Mouse (Mus musculus): ENCODE data around the gene Arl6ip4.
A peak's percentile ranks its signal among the peaks of the same experiment; 100 is the strongest.

Arl6ip4 gene

GRCm38 (mm10) chr5:124095077-124095581 is 20.8 kb upstream of the Arl6ip4 start:
- DNase-seq (ENCODE audit: low spot score) = no peak

DNA sequence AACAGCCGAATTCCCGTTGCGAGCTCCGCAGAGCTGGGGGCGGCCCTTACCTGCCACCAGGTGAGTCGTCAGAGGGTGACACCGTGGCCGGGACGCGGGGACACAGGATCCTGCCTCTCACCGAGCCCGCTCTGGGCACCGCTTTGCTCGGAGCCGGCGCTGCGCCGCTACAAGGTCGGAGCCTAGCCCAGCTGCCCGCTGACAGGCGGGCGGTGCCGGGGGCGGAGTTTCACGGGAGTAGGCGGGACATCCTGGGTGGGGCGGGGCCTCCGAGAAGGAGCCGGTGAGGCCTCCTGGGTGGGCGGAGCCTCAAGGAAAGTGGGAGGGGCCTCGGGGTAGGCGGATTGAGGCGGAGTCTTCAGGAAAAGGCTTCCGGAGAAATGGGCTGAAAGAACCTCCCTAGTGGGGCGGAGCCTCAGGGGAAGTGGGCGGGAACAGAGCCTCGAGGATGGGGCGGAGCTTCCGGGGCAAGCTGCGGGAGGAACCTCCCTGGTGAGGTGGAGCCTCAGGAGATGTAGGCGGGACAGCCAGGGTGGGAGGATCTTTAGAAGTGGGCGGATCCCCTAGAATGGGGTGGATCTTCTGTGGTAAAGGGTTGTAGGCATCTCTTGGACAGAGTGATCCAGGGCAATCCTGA is 20.2 kb upstream of the Arl6ip4 start, which contains the start of gene Abcb9:
Gene Abcb9, minus strand, starts transcription at position 203 of the 637 bp plus-strand sequence.
- DNase-seq (ENCODE audit: low spot score) = peak; percentile 84

- DNase-seq (ENCODE audit: low spot score) = no peak
Measured at GRCm38 (mm10) chr5:124098923-124099322, 17.0 kb upstream of the Arl6ip4 start.

GRCm38 (mm10) chr5:124100128-124101044 is 15.5 kb upstream of the Arl6ip4 start:
- DNase-seq (ENCODE audit: low spot score) = no peak

GRCm38 (mm10) chr5:124102326-124102725 is 13.6 kb upstream of the Arl6ip4 start:
- no peak for DNase-seq (ENCODE audit: low spot score)

- DNase-seq (ENCODE audit: low spot score) = no peak
Measured at GRCm38 (mm10) chr5:124103020-124103419, 12.9 kb upstream of the Arl6ip4 start.

DNA sequence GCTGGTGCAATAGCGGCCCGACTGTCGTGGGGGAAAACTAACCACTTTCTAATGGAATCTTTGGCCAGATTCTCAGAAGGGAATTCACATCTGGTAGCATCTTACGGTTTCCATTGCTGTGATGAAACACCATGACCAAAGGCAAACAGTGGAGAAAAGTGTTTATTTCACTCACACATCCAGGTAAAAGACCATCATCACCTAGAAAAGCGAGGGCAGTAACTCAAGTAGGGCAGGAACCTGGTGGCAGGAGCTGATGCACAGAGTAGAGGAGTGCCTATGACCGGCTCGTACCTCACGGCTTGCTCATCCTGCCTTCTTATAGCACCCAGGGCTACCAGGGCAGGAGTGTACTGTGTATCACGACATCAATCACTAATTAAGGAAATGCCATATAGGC is 12.3 kb upstream of the Arl6ip4 start:
- no peak for DNase-seq (ENCODE audit: low spot score)

DNA sequence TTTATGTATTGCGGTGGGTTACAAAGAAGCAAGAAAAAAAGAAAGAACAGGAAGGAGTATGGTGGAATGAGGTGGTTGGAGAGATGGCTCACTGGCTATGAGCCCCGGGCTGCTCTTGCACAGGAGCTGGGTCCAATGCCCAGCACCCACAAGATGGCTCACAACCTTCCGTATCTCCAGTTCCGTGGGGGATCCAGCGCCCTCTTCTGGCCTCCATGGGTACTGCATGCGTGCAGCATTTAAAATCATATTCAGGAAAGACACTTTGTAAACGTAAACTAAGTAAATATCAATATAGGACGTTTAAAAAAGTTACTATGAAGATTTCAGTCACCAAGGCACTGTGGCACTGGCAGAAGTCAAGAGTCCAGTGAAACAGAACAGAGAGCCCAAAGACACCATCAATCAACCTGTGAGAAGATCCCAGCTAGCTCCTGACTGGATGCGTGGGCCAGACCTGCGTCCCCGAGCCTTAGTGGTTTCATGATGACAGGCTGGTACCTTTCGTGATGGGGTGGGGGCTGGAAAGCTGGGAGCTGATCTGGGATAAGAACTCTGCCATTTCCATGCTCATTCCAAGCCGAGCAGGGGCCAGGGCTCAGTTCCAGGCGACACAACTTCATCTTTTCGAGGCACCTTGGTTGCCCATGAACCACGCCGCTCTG is 4.7 kb upstream of the Arl6ip4 start:
- no peak for DNase-seq (ENCODE audit: low spot score)

DNA sequence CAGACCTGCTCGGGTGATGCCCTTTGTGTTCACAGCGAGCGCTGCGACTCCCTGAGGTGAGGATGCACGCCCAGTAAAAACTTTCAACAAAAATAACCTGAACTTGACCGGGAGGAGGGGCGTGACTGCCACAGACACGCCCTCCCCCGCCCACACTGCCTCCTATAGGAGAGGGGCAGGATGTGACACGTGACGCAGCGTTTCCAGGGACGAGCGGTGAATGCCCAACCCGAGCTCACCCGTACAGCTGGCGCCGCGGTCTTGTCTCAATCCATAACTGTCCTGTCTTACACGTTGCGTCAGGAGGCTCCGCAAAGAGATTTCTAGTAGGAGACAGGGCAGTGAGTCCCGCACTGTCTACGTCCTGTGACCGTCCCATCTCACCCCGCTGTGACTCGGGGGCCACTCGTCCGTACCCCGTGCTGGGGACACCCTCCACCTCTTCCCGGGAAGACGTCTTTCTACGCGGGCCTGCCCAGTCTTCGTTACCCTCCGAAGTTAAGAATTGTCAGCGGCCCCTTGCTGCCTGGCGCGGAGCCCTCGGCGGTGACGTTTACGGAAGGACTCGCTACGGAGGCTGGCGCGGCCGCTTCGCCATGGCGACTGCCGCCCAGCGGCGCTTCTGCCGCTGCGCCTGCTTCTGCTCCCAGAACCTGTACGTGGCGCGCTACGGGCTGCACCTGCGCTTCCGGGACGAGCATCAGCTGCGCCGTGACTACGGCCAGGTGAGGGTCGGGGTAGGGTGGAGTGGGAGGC is 4.0 kb upstream of the Arl6ip4 start, which contains the start of gene Ogfod2:
Gene Ogfod2, plus strand, starts transcription at position 556 of the 756 bp plus-strand sequence.
- peak; percentile 91 for DNase-seq (ENCODE audit: low spot score)

DNA sequence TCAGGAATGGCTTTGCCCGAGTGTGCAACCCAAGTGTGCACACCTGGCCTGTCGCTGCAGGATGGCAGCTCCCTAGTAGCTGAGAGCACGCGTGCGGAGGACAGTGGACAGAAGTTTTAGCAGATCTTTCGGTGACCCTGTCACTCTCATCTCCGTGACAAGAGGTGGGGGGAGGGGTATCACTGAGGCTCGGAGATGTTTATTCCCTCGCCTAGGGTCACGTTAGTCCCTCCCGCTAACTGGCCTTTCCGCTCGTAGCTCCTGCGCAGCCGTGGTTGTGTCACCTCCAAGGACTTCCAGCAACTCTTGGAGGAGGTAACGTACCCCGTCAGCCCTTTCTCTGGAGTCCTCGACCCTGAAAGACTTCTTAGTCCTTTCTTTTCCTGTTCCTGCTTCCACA is 3.4 kb upstream of the Arl6ip4 start:
- DNase-seq (ENCODE audit: low spot score) = no peak

GRCm38 (mm10) chr5:124113030-124113429 is 2.9 kb upstream of the Arl6ip4 start:
- no peak for DNase-seq (ENCODE audit: low spot score)

DNA sequence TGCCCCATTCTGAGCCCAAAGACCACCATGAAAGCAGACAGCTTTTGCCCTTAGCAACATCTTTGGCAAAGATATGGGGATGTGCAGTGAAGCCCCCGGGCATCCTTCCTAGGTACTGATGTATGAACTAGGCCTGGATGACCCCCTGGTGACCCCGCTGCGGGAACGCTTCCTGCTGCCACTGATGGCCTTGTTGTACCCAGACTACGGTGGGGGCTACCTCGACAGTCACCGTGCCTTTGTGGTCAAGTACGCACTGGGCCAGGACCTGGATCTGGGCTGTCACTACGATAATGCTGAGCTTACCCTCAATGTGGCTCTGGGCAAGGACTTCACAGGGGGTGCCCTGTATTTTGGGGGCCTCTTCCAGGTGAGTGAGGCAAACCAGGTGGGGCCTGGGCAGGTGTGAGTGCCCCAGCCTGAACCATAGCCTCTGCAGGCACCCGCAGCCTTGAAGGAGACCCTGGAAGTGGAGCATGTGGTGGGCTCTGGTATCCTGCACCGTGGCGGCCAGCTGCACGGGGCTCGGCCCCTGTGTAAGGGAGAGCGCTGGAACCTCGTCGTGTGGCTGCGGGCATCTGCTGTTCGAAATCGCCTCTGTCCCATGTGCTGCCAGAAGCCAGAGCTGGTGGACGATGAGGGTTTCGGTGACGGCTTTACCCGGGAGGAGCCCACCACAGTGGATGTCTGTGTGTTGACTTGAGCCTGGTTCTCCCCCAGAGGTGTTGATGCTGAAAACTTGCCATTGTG is 1.4 kb upstream of the Arl6ip4 start:
- no peak for DNase-seq (ENCODE audit: low spot score)

- no peak for DNase-seq (ENCODE audit: low spot score)
Measured at GRCm38 (mm10) chr5:124115531-124115930, 358 bp upstream of the Arl6ip4 start.

DNA sequence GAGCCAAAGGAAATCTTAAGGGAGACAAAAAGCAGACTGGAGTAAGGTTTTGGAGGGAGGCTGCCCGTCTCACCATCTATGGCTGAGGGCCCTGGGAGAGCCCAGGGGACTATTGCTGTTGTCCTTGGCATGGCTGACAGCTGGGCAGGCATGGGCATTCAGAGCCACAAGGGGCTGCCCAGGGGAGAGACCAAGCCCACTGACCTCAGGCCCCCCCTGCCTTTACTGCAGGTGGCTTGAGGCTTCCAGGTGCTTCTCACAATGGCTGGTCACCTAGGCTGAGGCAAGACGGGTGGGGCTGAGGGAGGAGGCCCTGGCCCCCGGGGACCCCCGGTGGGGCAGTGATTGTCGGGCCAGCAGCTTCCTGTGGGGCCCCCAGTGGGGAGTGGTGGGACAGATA is 3.3 kb downstream of the Arl6ip4 start:
- DNase-seq (ENCODE audit: low spot score) = no peak

- DNase-seq (ENCODE audit: low spot score) = no peak
Measured at GRCm38 (mm10) chr5:124122357-124122756, 6.5 kb downstream of the Arl6ip4 start.

GRCm38 (mm10) chr5:124125093-124125492 is 9.2 kb downstream of the Arl6ip4 start:
- DNase-seq (ENCODE audit: low spot score) = no peak

DNA sequence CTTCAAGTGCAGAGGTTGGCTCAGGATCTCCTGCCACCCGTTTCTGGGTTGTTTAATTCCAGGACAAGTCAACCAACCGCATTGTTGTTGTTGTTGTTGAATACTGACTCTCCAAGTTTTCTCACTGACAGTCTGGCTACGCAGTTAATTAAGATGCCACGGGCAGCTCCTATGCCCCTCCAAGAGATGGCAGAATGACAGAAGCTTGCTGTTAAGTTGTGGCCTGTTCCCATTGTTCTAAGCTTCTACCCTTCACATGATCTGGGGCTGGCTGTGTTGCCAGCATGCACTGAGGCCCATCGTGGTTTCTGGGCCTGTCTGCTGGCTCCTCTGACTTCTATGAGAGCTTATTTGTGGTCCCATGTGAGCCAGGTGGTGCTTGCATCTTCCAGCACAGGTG is 18.4 kb downstream of the Arl6ip4 start:
- no peak for DNase-seq (ENCODE audit: low spot score)

- DNase-seq (ENCODE audit: low spot score) = no peak
Measured at GRCm38 (mm10) chr5:124138066-124138465, 22.2 kb downstream of the Arl6ip4 start.

GRCm38 (mm10) chr5:124149028-124149427 is 33.1 kb downstream of the Arl6ip4 start:
- no peak for DNase-seq (ENCODE audit: low spot score)

DNA sequence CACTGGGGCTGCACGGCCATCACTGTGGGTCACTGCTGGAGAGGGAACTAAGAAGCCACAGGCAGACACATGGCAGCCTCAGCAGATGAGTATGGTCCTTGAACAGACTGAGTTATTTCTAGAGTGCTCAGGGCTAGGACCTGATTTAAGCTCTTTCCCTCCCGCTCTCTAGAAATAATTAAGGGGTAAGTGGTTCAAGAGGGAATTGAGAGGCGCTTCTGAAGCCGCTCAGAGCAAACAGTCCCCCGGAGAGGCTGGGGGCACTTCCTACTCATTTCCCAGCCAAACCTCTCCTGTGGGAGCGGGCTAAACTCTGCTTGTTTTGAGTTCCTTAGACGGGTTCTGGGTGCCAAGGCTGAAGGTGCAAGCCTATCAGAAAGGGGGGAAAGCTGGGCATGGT is 35.0 kb downstream of the Arl6ip4 start:
- DNase-seq (ENCODE audit: low spot score) = no peak

- no peak for DNase-seq (ENCODE audit: low spot score)
Measured at GRCm38 (mm10) chr5:124152734-124153133, 36.8 kb downstream of the Arl6ip4 start.
